Mouse (Mus musculus): Measurements from ENCODE around the gene Fap.

GRCm38 (mm10) chr2:62504269-62504796 lies 69.5 kb downstream of the Fap start:
- TF ChIP-seq CTCF (IDR thresholded peaks at IDR 0.05; ENCODE audit: low read depth), result no peak
- TF ChIP-seq EP300 (IDR thresholded peaks at IDR 0.05; ENCODE audit: low read depth), result no peak
